Mouse (Mus musculus) embryonic fibroblast, embryonic 13.5 days (primary cell): ENCODE measurements around the gene Ppfibp2.

Experiments
- CTCF ChIP-seq: IDR thresholded peaks from 2 replicates; pipeline ENCODE4 v1.5.1; 2011; ENCODE audit warnings: mild to moderate bottlenecking, control low read depth, low read length, moderate library complexity, borderline replicate concordance; ENCODE audit not compliant: insufficient read depth
- POLR2A ChIP-seq: IDR thresholded peaks from 2 replicates; pipeline ENCODE4 v1.6.1; 2011; ENCODE audit warnings: low read depth, mild to moderate bottlenecking, control low read depth, low read length, moderate library complexity

DNA sequence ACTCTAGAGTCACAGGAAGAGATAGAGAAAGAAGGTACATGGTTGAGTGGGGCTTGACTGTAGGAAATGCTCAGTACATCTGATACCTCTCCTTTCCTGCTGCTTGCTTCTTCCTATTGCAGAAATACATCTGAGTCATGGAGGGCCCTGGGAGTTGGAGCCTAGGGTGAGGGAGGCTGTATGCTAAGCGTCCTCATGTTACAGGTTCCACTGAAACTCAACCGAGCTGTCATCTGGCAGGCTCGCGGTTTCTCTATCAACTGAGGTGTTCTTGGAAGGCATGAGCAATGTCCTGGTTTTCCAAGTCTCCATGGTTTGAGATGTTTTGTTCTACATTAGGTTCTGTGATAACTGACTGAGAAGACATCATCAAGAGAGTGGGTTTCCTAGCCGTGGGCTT is 43.0 kb downstream of the Ppfibp2 start:
- no peak for TF ChIP-seq POLR2A
- TF ChIP-seq CTCF: no peak
